19 mouse cellular contexts compared by ENCODE assay signal in genomic region chr5:140134021-140134420, GRCm38 (mm10).
DNase-seq lines count a peak whose midpoint lies in the region; ATAC-seq lines count a peak whose summit lies in the region.
"Had no signal": no experiment of that assay in that cellular context is flagged by ENCODE, and none has a peak within 500 bp of the region (broad histone marks: within the 10 kb centered on the region; RNA-seq: fewer than 3 reads in every experiment).

No protein-coding gene starts in this region.

- H3K4me3 ChIP-seq in forebrain, embryonic 13.5 days = no peak overlapping the region
- H3K4me3 ChIP-seq in forebrain, embryonic 10.5 days = no peak overlapping the region
- no peak overlapping the region for H3K4me3 ChIP-seq in hindbrain, embryonic 13.5 days
- H3K4me3 ChIP-seq in hindbrain, embryonic 16.5 days (ENCODE audit: low read length) = no peak overlapping the region
- no peak overlapping the region for H3K4me3 ChIP-seq in forebrain, embryonic 16.5 days (replicated peaks; ENCODE audit: low read length)
- H3K4me3 ChIP-seq: embryonic facial prominence, embryonic 10.5 days; heart, adult 2 months; heart, embryonic 12.5 days; intestine, embryonic 15.5 days had no signal

- H3K9ac ChIP-seq in forebrain, embryonic 13.5 days = no peak overlapping the region
- H3K9ac ChIP-seq in hindbrain, embryonic 13.5 days = no peak overlapping the region
- no peak overlapping the region for H3K9ac ChIP-seq in hindbrain, embryonic 16.5 days (ENCODE audit: low read depth, low read length)
- H3K9ac ChIP-seq in forebrain, embryonic 16.5 days (replicated peaks; ENCODE audit: low read depth, low read length) = no peak overlapping the region
- H3K9ac ChIP-seq: heart, embryonic 12.5 days; intestine, embryonic 15.5 days had no signal

- peaks cover 38% of the 10 kb centered on the region for H3K27me3 ChIP-seq in forebrain, embryonic 13.5 days
- H3K27me3 ChIP-seq in forebrain, embryonic 10.5 days (ENCODE audit: poor library complexity, severe bottlenecking) = peaks cover 31% of the 10 kb centered on the region; the same call in 1 of the 2 replicates
- H3K27me3 ChIP-seq in hindbrain, embryonic 13.5 days = 0 out of 2 replicates have a peak, but pooled peaks cover 6% of the 10 kb centered on the region
- no peaks in the 10 kb centered on the region for H3K27me3 ChIP-seq in hindbrain, embryonic 16.5 days (replicated peaks; ENCODE audit: control insufficient read depth, insufficient read depth, low read length)
- no peaks in the 10 kb centered on the region for H3K27me3 ChIP-seq in forebrain, embryonic 16.5 days (replicated peaks; ENCODE audit: control insufficient read depth, insufficient read depth, low read length)
- H3K27me3 ChIP-seq: heart, embryonic 12.5 days; intestine, embryonic 15.5 days had no signal

- DNase-seq in forebrain, embryonic 10.5 days (ENCODE audit: extremely low spot score, low spot score) = no peak
- DNase-seq in spleen, postnatal 4 days (ENCODE audit: low spot score in 2 of 2) = no peak
- DNase-seq in adrenal gland, postnatal 14 days = no peak
- DNase-seq: adrenal gland, postnatal 10 days; B cell, adult 2 months; cerebellum, adult 2 months; cerebellum, postnatal 10 days; gastrocnemius, postnatal 14 days; heart, adult 2 months; kidney, adult 18-20 months had no signal

- peaks cover 19% of the 10 kb centered on the region for H3K4me1 ChIP-seq in forebrain, embryonic 13.5 days
- H3K4me1 ChIP-seq in forebrain, embryonic 10.5 days = peaks cover 4% of the 10 kb centered on the region
- peaks cover 48% of the 10 kb centered on the region for H3K4me1 ChIP-seq in hindbrain, embryonic 13.5 days (replicated peaks)
- H3K4me1 ChIP-seq in hindbrain, embryonic 16.5 days (ENCODE audit: control insufficient read depth, insufficient read depth, low read depth, low read length) = peaks cover 6% of the 10 kb centered on the region
- H3K4me1 ChIP-seq in forebrain, embryonic 16.5 days (replicated peaks; ENCODE audit: control insufficient read depth, insufficient read depth, low read length) = peaks cover 16% of the 10 kb centered on the region
- H3K4me1 ChIP-seq: intestine, embryonic 15.5 days had no signal

- peak overlapping the region; percentile 51 for H3K27ac ChIP-seq in forebrain, embryonic 13.5 days
- H3K27ac ChIP-seq in forebrain, embryonic 10.5 days = no peak overlapping the region
- 0 out of 2 replicates have a peak overlapping the region, but pooled peaks have one; percentile 25 for H3K27ac ChIP-seq in hindbrain, embryonic 13.5 days
- H3K27ac ChIP-seq in hindbrain, embryonic 16.5 days (ENCODE audit: low read depth, low read length) = no peak overlapping the region
- peak overlapping the region; percentile 12; the same call in 1 of the 2 replicates for H3K27ac ChIP-seq in forebrain, embryonic 16.5 days (ENCODE audit: low read length)
- H3K27ac ChIP-seq: embryonic facial prominence, embryonic 10.5 days; heart, adult 2 months; intestine, embryonic 15.5 days had no signal

- H3K4me2 ChIP-seq in forebrain, embryonic 13.5 days = no peak overlapping the region
- H3K4me2 ChIP-seq in hindbrain, embryonic 13.5 days = no peak overlapping the region
- H3K4me2 ChIP-seq in hindbrain, embryonic 16.5 days (ENCODE audit: low read length) = no peak overlapping the region
- no peak overlapping the region for H3K4me2 ChIP-seq in forebrain, embryonic 16.5 days (ENCODE audit: low read length)
- H3K4me2 ChIP-seq: heart, embryonic 12.5 days; intestine, embryonic 15.5 days had no signal

- no peaks in the 10 kb centered on the region for H3K9me3 ChIP-seq in forebrain, embryonic 13.5 days (replicated peaks)
- H3K9me3 ChIP-seq in forebrain, embryonic 10.5 days = no peaks in the 10 kb centered on the region
- H3K9me3 ChIP-seq in hindbrain, embryonic 13.5 days = no peaks in the 10 kb centered on the region
- H3K9me3 ChIP-seq in hindbrain, embryonic 16.5 days (ENCODE audit: control insufficient read depth, low read length) = no peaks in the 10 kb centered on the region
- no peaks in the 10 kb centered on the region for H3K9me3 ChIP-seq in forebrain, embryonic 16.5 days (ENCODE audit: control insufficient read depth, low read length)
- H3K9me3 ChIP-seq: embryonic facial prominence, embryonic 10.5 days; G1E; heart, embryonic 12.5 days; intestine, embryonic 15.5 days had no signal

- 61% methylated on average over 7 of the region's 7 CpGs for whole genome bisulfite sequencing in forebrain, embryonic 13.5 days
- 92% methylated on average over 7 of the region's 7 CpGs for WGBS in forebrain, embryonic 10.5 days
- 78% methylated on average over 7 of the region's 7 CpGs for WGBS in hindbrain, embryonic 13.5 days
- 60% methylated on average over 7 of the region's 7 CpGs for WGBS in hindbrain, embryonic 16.5 days
- WGBS in forebrain, embryonic 16.5 days = 37% methylated on average over 7 of the region's 7 CpGs

- ATAC-seq in forebrain, embryonic 13.5 days = no peak
- no peak for ATAC-seq in hindbrain, embryonic 13.5 days (ENCODE audit: low FRiP score)
- ATAC-seq in hindbrain, embryonic 16.5 days = no peak
- ATAC-seq in forebrain, embryonic 16.5 days = peak; percentile 49; the same call in 1 of the 2 replicates
- ATAC-seq: CD4-positive, CD25-positive, alpha-beta regulatory T cell, adult 4 months; intestine, embryonic 15.5 days had no signal

- peaks cover 2% of the 10 kb centered on the region; the same call in 1 of the 2 replicates for H3K36me3 ChIP-seq in forebrain, embryonic 13.5 days (ENCODE audit: poor library complexity, severe bottlenecking)
- peaks cover 46% of the 10 kb centered on the region for H3K36me3 ChIP-seq in forebrain, embryonic 10.5 days (replicated peaks)
- H3K36me3 ChIP-seq in hindbrain, embryonic 13.5 days = no peaks in the 10 kb centered on the region
- no peaks in the 10 kb centered on the region for H3K36me3 ChIP-seq in hindbrain, embryonic 16.5 days (ENCODE audit: control insufficient read depth, insufficient read depth, low read length)
- H3K36me3 ChIP-seq in forebrain, embryonic 16.5 days (ENCODE audit: control insufficient read depth, insufficient read depth) = no peaks in the 10 kb centered on the region
- H3K36me3 ChIP-seq: intestine, embryonic 15.5 days had no signal

Comparison
In these comparisons a context has a peak if more than half of its experiments do, and no peak if none do; other contexts are left out.
1. H3K27ac ChIP-seq: peak in forebrain, embryonic 13.5 days (single experiment), hindbrain, embryonic 13.5 days (single experiment) and forebrain, embryonic 16.5 days (single experiment); none in forebrain, embryonic 10.5 days (single experiment) and hindbrain, embryonic 16.5 days (single experiment).